Mouse (Mus musculus) myocyte (in vitro differentiated cells): ENCODE results near the gene Ly6g6f.

Experiments
- CEBPB ChIP-seq: IDR thresholded peaks from 2 replicates; pipeline ENCODE4 v1.6.1; 2011; ENCODE audit warnings: mild to moderate bottlenecking, moderate library complexity; ENCODE audit not compliant: poor library complexity, insufficient read depth, severe bottlenecking
- E2F4 ChIP-seq: IDR thresholded peaks from one replicate; pipeline ENCODE4 v1.6.1; 2011; ENCODE audit warnings: mild to moderate bottlenecking, control low read depth, moderate library complexity; ENCODE audit not compliant: insufficient read depth
- MAX ChIP-seq: IDR thresholded peaks from one replicate; pipeline ENCODE4 v1.6.1; 2011; ENCODE audit warnings: low read depth, mild to moderate bottlenecking, control low read depth
- MYOD1 ChIP-seq, 3 experiments: IDR thresholded peaks; one replicate each; pipeline ENCODE4 v1.6.1; 2011; ENCODE audit warnings: control low read depth in 2 of 3, low read depth in 2 of 3, mild to moderate bottlenecking in 2 of 3, moderate library complexity in 1 of 3; ENCODE audit not compliant: insufficient read length in 2 of 3, control insufficient read depth in 1 of 3
- MYOG ChIP-seq, 3 experiments: IDR thresholded peaks; one replicate each; pipeline ENCODE4 v1.6.1; 2011; ENCODE audit warnings: control low read depth in 2 of 3, low read depth in 2 of 3, mild to moderate bottlenecking in 2 of 3; ENCODE audit not compliant: insufficient read length in 2 of 3, control insufficient read depth in 1 of 3, insufficient read depth in 1 of 3
- POLR2A ChIP-seq: IDR thresholded peaks from one replicate; pipeline ENCODE4 v1.6.1; 2011; ENCODE audit warnings: low read depth, mild to moderate bottlenecking, control low read depth, moderate library complexity; ENCODE audit not compliant: insufficient read length
- POLR2AphosphoS2 ChIP-seq: IDR thresholded peaks from one replicate; pipeline ENCODE4 v1.6.1; 2011; ENCODE audit warnings: low read depth, control low read depth; ENCODE audit not compliant: insufficient read length
- TCF12 ChIP-seq: IDR thresholded peaks from one replicate; pipeline ENCODE4 v1.6.1; 2011; ENCODE audit warnings: mild to moderate bottlenecking, control low read depth; ENCODE audit not compliant: poor library complexity, insufficient read depth, severe bottlenecking
- USF1 ChIP-seq: IDR thresholded peaks from one replicate; pipeline ENCODE4 v1.6.1; 2011; ENCODE audit warnings: low read depth, mild to moderate bottlenecking, control low read depth, moderate library complexity

DNA sequence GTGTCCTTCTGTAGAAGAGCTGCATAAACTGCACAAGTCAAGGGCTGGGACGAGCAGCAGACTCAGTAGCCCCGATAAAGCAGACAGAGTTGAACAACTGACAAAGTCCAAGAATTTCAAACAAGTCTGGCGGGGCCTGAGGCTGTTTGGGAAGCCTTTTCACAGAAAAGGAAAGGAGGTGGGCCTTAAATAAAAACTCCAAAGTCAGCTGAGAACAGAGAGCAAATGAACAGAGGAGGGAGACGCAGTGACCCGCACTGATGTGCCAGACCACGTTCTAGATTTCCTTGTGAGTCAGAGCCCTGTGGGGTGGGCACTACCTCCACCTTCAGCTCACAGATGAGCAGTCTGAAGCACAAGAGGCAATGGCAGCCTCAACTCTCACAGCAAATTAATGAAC, 50.5 kb downstream of the Ly6g6f start:
- TF ChIP-seq MYOD1 (IDR thresholded peaks at IDR 0.05; ENCODE audit: control insufficient read depth in 1 of 3, insufficient read length in 2 of 3, low read depth in 2 of 3) (no peak), POLR2A (no peak), E2F4 (no peak), USF1 (no peak), CEBPB (no peak), MAX (no peak), MYOG (IDR thresholded peaks at IDR 0.05; ENCODE audit: control insufficient read depth in 1 of 3, insufficient read depth in 1 of 3, insufficient read length in 2 of 3, low read depth in 2 of 3) (no peak), POLR2AphosphoS2 (no peak), TCF12 (no peak)
